Mouse (Mus musculus) right cerebral cortex, postnatal 10 days (tissue): ENCODE measurements around the gene Dlx6.

ENCODE experiments used
- DNase-seq, 2 experiments: peaks; one replicate each; pipeline ENCODE4 v3.0.0; 2021; ENCODE audit warnings: low spot score in 2 of 2

The Dlx6 gene

DNA sequence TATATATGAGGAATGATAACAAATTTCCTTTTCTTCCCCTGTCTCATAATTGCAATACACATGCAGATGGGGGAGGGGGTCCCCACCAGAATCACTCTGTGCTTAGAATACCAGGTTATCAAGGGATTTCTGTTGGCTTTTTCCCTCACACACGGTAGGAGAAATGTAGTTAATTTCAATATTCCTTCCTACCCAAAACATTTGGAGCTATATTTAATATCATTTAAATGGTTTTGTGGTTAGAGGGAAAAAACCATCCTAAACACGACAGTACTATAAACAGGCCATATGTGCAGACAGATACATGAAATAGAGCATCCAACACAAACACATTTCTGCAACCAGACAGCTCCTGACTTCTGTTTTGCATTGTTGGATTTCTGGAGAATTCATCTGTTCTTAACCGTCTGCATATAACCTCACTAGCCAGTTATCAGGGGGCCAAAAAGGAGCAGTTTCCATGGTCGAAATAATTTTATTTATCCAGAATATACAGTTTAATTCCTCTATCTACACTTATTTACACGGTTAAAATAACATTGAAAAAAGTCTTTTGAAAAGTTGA lies 14.3 kb downstream of the Dlx6 start:
- DNase-seq = no peak

DNA sequence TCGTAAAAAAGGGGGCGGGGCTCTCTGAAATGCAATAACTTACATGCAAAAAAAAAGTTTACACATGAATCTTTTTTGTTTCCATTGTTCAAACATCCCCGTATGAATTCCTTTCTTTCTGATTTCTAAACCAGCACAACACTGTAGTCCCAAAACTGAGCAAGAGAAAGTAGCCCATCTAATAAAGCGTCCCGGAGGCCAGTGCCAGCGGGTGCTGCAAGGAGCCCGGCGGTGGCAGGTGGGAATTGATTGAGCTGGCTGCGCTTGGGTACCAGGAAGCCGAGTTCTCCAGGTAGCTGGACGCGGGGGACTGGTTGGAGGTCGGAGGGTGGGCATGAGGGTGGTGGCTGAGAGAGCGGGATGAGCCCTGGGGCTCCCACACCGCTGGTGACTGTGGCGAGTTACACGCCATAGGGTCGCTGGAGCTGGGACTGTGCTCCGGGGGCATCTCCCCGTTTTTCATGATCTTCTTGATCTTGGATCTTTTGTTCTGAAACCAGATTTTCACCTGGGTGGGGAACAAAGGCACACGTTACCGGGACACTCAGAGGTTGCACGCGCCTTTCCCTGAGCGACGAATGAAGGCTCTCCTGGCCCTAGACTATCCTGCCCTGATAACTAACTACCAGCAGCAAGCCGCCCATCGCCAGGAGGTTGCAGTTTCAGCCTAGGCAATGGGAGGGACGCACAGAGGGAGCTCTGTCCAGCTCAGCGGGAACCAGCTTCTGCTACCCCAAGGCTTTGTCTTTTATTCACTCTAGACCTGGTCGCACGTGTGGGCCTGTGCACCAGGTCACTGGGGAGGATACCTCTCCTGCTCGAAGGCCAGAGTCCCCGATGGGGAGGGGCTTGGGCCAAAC lies 15.1 kb downstream of the Dlx6 start:
- DNase-seq = no peak

DNA sequence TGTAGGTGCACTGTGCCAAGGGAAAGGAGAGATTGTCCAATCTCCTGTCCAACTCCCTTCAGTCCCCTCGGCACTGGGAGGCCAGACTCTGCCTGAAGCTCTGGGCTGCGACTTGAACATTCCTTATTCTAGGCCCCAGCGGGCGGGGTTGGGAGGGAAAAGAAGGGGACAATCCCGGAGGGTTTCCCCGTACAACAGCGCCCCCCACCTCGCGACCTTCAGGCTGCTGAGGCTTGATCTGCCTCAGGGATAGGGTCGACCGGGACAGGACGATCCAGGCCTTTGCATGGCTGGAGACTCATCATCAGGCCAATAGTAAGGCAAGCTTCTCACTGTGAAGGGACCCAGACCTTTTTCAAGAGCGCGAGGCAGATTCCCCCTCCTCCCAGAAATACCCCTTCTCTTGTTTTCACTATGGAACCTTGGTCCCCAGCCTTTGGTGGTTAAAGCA lies 15.7 kb downstream of the Dlx6 start:
- no peak for DNase-seq

DNA sequence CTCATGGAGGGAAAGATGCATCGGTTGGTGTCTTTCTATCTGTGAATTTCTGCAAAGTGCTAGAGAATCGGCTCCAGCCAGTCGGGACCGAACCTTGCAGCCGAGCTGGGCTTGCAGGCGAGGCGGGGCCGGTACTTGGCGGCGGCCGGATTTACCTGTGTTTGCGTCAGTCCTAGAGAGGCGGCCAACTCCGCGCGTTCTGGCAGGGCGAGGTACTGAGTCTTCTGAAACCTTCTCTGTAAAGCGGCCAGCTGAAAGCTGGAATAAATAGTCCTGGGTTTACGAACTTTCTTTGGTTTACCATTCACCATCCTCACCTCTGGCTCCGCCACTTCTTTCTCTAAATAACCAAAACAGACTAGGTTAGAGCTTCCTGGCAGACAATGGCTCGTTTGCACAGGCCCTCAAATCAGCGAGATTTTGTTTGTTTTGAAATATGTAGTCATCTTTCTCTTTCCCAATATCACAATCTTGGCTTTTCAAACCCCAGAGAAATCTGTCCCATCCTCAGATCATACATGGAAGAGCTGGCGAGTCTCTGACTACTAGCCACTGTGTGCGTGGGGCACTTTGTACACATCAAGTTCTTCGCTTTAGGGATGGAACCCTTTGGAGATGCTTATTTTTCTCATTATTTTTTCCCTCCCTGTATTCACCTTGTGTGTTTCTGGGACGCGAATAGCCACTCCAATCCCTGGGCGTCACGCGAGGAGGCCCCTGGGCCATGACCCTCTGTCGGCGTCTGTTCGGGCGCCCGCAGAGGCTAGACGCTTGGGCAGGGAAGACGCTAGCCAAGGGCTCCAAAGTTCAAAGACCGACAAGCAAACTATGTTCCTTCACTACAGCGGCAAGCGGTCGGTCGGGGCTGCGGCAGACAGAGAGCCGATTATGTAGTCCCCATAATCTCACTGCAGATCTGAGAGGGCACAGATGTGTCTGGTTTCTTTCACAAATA lies 16.5 kb downstream of the Dlx6 start:
- no peak for DNase-seq

- DNase-seq = no peak
Observed at GRCm38 (mm10) chr6:6880361-6881114, 17.4 kb downstream of the Dlx6 start.

- DNase-seq = peak in 1 of 2 experiments; percentile 33
Observed at GRCm38 (mm10) chr6:6881115-6881637, 18.0 kb downstream of the Dlx6 start.

DNA sequence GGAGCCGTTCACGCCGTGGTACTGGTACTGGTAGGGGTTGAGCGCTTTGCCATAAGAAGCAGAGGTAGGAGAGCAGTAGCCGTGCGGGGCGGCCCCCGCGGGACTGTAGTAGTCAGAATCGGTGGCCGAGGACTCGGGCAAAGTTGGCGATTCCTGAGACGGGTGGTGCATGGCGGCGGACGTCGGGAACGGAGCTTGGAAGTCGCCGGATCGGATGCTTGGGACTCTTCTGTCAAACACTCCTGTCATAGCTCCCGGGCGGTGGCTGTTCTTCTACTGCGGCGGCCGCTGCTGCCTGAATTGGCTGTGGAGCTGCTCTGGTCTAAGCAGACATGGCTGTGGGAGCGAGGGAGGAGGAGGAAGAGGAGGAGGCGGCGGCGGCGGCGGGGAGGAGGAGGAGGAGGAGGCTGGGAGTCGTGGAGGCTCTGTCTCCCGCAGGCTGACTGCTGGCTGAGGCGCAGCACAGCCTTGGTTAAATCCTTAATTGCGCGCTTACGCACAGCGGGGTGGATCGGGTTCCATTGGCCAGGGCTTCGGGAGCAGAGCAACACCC lies 18.6 kb downstream of the Dlx6 start, which contains the start of gene Dlx5:
Gene Dlx5, minus strand, starts transcription at position 448 of the 553 bp plus-strand sequence.
- peak; percentile 81 to 86 for DNase-seq

DNA sequence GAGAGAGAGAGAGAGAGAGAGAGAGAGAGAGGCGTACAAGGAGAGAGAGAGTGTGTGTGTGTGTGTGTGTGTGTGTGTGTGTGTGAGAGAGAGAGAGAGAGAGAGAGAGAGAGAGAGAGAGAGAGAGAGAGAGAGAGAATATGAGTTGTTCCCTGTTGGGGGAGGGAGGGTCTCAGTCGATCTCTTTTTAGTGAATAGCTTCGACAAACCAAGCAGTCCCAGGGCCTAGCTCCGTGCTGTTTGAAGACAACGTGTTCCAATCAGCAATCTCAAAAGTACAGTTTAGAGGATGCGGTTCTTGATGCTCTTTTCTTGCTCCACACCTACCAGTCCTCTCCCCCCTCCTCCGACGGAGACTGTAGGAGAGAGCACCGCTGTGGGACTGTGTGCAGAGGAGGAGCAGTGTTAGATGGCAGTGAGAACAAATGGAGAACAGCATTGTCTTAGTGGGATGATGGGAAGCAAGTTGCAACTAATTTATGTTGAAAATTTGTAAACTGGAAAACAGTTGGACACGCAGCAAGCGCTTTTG lies 19.2 kb downstream of the Dlx6 start:
- DNase-seq = no peak

DNA sequence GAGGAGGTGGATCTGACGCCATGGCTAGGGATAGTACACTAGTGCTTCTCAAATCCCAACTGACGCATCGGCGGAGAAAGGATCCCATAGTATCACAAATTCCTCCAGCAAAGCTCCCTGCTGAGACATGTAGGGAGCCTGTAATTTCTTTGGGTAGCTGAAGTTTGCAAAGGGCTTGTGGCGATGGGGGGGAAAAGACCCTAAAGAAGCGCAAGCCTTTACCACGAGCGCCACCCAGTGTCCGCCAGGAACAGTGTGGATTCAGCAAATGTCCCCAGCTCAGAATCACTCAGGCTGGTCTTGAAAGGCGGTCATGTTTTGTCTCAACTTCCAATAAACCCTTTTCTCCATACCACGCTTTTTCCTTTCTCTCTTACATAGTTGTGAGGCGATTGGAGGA lies 21.8 kb downstream of the Dlx6 start:
- peak; percentile 77 to 85 for DNase-seq

GRCm38 (mm10) chr6:6886225-6886624 lies 23.1 kb downstream of the Dlx6 start:
- no peak for DNase-seq

DNA sequence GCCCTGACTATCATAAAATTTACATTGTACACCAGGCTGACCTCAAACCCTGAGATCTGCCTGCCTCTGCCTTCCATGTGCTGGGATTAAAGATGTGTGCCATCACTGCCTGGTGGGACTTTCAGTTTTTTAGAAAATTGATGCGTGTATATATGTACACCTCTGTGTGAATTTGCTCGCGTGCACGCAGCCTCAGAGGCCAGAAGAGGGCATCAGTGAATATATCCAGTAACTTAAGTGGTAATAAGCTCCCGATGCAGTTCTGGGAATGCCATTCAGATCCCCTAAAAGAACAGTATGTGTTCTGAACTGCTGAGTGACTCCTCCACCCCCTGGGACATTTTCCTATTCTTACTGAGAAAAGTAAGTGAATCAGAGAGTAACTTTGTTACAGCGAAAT lies 26.9 kb downstream of the Dlx6 start:
- no peak for DNase-seq

DNA sequence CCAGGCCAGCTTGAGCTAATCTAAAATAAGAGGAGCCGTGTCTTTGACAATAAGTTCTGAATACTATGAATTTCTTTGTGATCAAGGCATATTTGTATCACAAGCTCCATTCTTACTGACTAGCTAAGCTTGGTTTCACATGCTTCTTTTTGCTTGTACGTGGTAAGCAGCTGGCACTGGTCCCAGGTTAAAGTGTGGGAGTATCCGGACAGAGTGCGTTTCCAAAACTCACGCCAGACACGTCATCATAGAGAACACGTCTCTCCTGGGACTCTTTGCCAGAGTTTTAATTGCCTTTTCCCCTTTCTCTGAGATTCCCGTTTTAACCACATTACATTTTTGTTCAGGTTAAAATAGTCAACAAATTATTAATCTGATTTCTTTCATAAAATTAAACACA lies 46.5 kb downstream of the Dlx6 start:
- no peak for DNase-seq

GRCm38 (mm10) chr6:6914304-6914703 lies 51.2 kb downstream of the Dlx6 start:
- no peak for DNase-seq

DNA sequence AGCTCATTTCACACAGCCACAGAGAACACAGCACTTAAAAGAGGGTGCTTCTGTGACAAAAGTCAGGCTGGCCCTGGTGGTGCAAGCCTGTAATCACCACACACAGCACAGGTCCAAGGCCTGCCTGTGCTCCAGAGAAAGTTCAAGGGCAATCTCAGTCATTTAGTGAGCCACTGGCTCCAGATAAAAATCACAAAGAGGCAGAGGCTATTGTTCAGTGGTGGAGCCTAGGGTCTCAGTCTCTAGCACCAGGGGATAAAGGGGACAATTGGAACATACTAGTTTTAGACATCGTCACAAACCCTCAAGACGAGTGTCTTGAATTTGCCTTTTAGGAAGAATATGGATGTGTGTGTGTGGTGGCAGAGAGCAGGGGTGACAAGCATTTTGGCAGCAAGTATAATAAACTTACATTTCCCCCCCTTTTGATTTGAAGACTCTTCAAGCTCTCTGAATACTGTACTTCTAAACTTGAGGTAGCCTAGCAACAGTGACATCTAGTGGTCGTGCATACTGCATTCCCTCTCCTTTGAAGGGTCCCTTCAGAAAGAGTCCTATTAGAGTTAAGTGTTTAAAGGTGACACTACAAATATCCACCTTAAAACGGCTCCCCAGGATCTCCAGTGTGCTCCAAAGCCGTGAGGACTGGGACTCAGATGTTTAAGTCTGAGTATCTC lies 51.9 kb downstream of the Dlx6 start:
- peak; percentile 51 to 66 for DNase-seq

DNA sequence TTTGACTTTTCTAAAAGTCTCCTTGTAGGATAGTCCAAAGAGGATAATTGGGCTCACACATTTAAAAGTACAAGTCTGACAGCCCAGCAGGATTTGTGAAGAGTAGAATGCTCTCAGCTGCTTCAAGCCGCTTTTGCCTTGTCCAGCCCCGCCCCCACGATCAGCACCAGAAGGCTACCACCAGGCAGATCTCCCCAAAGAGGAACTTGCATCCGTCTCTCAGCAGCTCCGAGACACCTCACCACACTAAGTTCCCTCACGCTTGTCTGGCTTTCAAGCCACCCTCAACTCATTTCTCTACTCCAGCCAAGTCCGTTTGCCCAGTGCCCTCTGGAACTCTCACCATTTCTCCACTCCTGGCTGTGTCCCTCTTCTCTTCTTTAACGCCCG lies 52.4 kb downstream of the Dlx6 start:
- no peak for DNase-seq

DNA sequence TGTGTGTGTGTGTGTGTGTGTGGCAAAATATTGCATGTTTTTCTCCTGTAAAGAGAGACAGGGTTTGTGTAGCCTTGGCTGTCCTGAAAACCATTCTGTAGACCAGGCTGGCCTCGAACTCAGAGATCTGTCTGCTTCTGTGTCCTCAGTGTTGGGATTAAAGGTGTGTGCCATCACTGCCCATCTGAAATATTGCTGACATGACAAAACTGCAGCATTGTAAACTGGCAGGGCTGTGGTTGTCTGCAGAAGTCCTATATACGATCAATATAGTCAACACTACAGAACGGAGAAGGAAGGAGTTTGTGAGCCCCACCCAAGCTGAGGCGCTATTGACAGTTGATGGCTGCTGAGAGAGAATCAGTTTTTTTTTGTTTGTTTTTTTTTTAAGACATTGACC lies 54.2 kb downstream of the Dlx6 start:
- no peak for DNase-seq
